Mouse (Mus musculus) testis, postnatal 10 days (tissue): ENCODE measurements around the gene Epop.

Experiments
- DNase-seq: peaks from one replicate; pipeline ENCODE4 v3.0.0; 2021; ENCODE audit warnings: low spot score

Epop gene

DNA sequence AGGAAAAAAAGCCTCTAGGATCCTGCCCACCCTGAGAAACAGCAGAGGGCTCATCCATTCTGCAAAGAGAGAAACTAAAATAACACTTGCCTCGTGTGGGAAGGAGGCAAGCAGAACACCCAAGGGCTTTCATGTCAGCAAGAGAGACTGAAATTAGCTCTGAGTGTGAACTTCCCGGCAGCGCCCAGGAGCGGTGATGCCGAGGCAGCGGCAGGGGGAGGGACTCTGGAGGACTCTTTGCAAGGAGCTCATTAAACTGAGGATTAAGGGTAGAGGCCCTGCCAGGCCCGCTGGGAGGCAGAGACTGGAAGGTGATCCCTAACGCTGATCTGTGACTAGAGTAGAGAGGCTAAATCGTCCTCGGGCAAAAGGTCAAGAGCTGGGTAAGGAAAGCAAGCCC is 40.3 kb downstream of the Epop start:
- no peak for DNase-seq

DNA sequence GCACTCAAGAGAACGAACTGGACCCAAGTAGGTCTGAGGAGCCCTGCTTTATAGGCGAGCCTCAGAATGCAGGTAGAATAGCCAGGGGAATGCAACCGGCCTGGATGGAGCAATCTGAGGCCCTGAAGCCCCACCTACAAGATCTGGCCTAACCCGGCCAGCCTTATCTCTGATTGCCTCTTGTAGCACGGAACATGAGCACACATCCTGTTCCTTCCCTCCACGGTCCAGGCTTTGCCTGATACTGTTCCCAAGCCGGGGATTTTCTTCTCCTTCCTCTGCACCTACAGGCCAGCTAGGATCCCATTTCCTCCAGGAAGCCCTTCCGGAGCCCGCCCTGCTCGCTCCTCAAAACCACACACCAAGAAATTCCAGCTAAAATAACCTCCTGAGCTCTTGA is 43.6 kb downstream of the Epop start:
- DNase-seq, result no peak

DNA sequence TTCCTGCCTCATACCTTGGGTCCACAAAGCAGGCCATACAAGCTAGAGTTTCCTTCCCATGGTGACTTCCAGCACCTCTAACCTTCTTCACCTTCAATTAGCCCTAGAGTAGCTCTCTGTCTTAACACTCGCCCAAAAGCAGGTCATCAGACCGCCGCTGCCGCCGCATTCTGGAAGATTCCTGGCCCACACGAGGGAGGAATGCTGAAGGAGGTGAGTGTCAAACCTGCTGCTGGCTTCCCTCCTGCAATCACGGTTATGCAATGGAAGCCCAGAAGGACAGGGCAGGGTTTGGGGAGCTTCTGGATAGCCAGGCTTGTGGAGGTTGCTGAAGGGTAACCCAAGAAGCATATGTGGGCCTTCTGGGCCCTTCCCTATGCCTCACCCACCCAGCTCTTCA is 45.0 kb downstream of the Epop start:
- DNase-seq, result no peak

DNA sequence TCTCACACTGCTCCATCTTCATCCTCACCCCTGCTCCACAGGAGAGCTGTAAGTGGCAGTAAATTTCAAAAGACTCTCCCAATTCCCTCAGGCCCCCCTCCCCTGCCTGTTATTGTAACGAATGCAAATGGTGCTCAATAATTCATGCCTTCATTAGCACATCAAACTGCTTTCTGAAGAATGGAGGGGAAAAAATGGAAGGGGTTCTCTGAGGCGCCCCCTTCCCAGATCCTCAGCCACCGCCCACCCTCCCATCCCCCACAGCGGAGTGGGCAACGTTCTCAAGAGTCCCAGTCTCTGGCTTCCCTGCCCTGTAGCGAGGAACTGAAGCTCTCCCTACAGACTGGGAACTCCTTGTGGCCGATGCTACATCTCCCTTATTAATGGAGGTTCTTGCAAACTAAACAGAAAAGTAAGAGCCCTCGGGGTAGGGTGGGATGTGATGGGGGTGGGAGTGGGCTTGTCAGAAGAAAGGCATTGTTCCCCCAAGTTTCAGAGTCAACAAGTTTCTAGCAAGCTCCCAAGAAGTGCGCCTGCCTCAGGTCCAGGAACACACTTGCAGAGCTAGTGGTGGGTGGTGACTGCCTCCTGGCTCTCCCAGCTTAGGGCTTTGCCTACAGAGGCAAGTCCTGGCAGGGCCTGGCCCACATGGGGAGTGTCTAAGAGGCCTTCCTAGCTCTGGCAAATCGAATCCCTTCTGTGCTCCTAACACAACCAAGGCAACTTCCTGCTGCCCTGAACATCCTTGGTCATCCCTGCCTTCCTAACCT is 50.2 kb downstream of the Epop start:
- DNase-seq, result peak; percentile 35

DNA sequence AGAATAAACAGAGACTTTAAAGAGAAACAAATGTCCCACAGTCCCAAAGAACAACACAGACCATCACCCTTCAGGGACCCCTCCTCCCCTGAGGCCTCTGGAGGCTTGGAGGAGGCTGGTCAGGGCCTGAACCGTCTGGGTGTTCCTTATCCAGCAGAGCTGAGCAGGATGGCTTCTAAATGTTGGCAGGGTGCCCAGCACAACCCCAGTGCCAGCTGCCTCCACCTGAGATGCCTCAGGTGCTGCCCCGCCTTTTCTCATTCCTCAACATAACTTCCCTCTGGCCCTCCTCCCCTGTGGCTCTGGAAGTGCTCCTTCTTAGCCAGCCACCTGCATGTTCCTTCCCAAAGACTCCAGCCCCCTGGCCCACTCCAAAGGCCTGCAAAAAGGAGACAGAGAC is 51.2 kb downstream of the Epop start:
- peak; percentile 41 for DNase-seq
